Mouse (Mus musculus): ENCODE measurements around the gene C4b. TPM values are rescaled to one million over a fixed set of nuclear protein-coding genes. Genes with fewer than 3 reads are reported as not detected.
"Not testable (repeated sequence)": the region's sequence is repeated elsewhere in the genome, so short reads cannot be mapped to it uniquely, and the experiment has no call there.

Gene C4b
- polyA plus RNA-seq (2015; fragmentation: Nextera tagmentation; extraction: Ambion mirVana) = 0.11 and 0.21 TPM in 2 replicates

- H3K27ac ChIP-seq (replicated peaks) = no peak within 1 kb of the TSS
- H3K9me3 ChIP-seq = peaks cover 7% of the 10 kb centered on the region
- WGBS = 74% methylated on average over 7 of the region's 7 CpGs
- no peaks in the 10 kb centered on the region for H3K4me1 ChIP-seq
- H3K4me2 ChIP-seq = no peak within 1 kb of the TSS
- ATAC-seq (ENCODE audit: extremely low read depth, insufficient number of reproducible peaks, low FRiP score, low TSS enrichment) = no peak
- H3K27me3 ChIP-seq (replicated peaks) = no peaks in the 10 kb centered on the region; the same call in 1 of the 2 replicates
- H3K9ac ChIP-seq = no peak within 1 kb of the TSS
- H3K36me3 ChIP-seq = no peaks in the 10 kb centered on the region
- H3K4me3 ChIP-seq = no peak within 1 kb of the TSS
Measured at GRCm38 (mm10) chr17:34743719-34744118, at the start of gene C4b. TSS of gene C4b (minus strand) at chr17:34743882.

- ATAC-seq (ENCODE audit: extremely low read depth, insufficient number of reproducible peaks, low FRiP score, low TSS enrichment) = no peak
Measured at GRCm38 (mm10) chr17:34777680-34778325, 34.1 kb upstream of the C4b start.

GRCm38 (mm10) chr17:34761471-34761870 is 17.8 kb upstream of the C4b start:
- Histone ChIP-seq H3K4me2 (no peak overlapping the region), H3K27ac (replicated peaks) (no peak overlapping the region), H3K4me1 (no peaks in the 10 kb centered on the region), H3K9ac (no peak overlapping the region), H3K36me3 (no peaks in the 10 kb centered on the region), H3K27me3 (replicated peaks) (no peaks in the 10 kb centered on the region), H3K4me3 (no peak overlapping the region), H3K9me3 (0 out of 2 replicates have a peak, but pooled peaks cover 3% of the 10 kb centered on the region)
- 51% methylated on average over 3 of the region's 3 CpGs for WGBS
- ATAC-seq (ENCODE audit: extremely low read depth, insufficient number of reproducible peaks, low FRiP score, low TSS enrichment) = no peak

More at GRCm38 (mm10) chr17:34777680-34778325, 34.1 kb upstream of the C4b start:
- no peak overlapping the region for H3K4me3 ChIP-seq
- WGBS = 57% methylated on average over 9 of the region's 9 CpGs
- H3K4me1 ChIP-seq = 0 out of 2 replicates have a peak, but pooled peaks cover 7% of the 10 kb centered on the region
- H3K27me3 ChIP-seq (replicated peaks) = no peaks in the 10 kb centered on the region
- no peaks in the 10 kb centered on the region for H3K36me3 ChIP-seq
- peaks cover 19% of the 10 kb centered on the region for H3K9me3 ChIP-seq
- no peak overlapping the region for H3K9ac ChIP-seq
- H3K27ac ChIP-seq (replicated peaks) = no peak overlapping the region; the same call in 1 of the 2 replicates
- no peak overlapping the region for H3K4me2 ChIP-seq

GRCm38 (mm10) chr17:34746531-34746930 is 2.8 kb upstream of the C4b start:
- no peak overlapping the region for H3K4me3 ChIP-seq
- peaks cover 16% of the 10 kb centered on the region for H3K9me3 ChIP-seq
- H3K27ac ChIP-seq (replicated peaks) = no peak overlapping the region
- 73% methylated on average over 5 of the region's 5 CpGs for WGBS
- H3K9ac ChIP-seq = no peak overlapping the region
- H3K4me2 ChIP-seq = no peak overlapping the region
- no peaks in the 10 kb centered on the region for H3K4me1 ChIP-seq
- no peaks in the 10 kb centered on the region for H3K36me3 ChIP-seq
- no peak for ATAC-seq (ENCODE audit: extremely low read depth, insufficient number of reproducible peaks, low FRiP score, low TSS enrichment)
- H3K27me3 ChIP-seq (replicated peaks) = no peaks in the 10 kb centered on the region

- not testable (repeated sequence) for H3K27me3 ChIP-seq (replicated peaks); H3K4me2 ChIP-seq; H3K36me3 ChIP-seq; H3K9ac ChIP-seq; H3K27ac ChIP-seq (replicated peaks); ATAC-seq (ENCODE audit: extremely low read depth, insufficient number of reproducible peaks, low FRiP score, low TSS enrichment); H3K4me1 ChIP-seq; H3K4me3 ChIP-seq
- WGBS = 66% methylated on average over 4 of the region's 4 CpGs
- H3K9me3 ChIP-seq = peaks cover 16% of the 10 kb centered on the region
Measured at GRCm38 (mm10) chr17:34745166-34745565, 1.5 kb upstream of the C4b start.

DNA sequence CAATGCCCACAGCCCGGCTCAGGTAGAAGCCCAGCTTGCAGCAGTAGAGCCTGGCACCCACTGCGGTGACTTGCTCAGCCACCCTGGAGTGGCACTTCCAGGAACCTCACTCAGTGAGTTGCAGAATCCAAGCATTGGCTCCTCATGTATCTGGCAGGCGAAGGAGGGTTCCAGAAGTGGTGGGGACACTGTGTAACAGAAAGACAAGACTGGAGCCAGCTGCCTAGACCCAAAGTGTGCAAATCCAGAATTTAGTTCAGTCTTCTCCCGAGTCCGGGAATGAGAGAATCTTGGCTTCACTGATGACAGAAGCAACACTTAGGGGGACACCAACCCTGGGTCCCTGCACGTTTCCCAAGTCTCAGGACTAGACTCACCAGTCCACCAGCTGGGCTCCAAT is 929 bp upstream of the C4b start:
- H3K36me3 ChIP-seq; H3K27ac ChIP-seq (replicated peaks); H3K4me1 ChIP-seq; H3K9ac ChIP-seq; H3K4me3 ChIP-seq; H3K27me3 ChIP-seq (replicated peaks); H3K4me2 ChIP-seq; ATAC-seq (ENCODE audit: extremely low read depth, insufficient number of reproducible peaks, low FRiP score, low TSS enrichment): not testable (repeated sequence)
- 83% methylated on average over 6 of the region's 6 CpGs for WGBS
- H3K9me3 ChIP-seq = peaks cover 16% of the 10 kb centered on the region

DNA sequence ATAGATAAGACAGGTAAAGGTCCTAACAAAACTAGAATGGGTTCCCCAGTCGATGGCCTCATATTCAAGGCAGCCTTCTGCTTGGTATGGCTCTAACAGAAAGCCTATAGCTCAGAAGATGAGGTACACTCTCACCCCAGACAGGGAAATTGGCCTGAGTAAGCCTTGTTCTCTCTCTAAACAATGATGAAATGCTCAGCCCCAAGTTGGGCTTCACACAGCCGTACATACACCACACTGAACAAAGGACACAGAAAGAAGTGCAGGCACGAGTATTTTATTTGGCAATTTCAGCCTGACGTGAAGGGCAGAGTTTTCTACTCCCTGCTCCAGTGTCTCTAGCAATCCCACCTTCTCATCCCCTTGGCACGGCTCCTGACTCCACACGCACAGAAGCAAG is 524 bp upstream of the C4b start:
- Histone ChIP-seq H3K9me3 (peaks cover 12% of the 10 kb centered on the region), H3K4me1 (no peaks in the 10 kb centered on the region), H3K27me3 (replicated peaks) (no peaks in the 10 kb centered on the region; the same call in 1 of the 2 replicates), H3K9ac (no peak overlapping the region), H3K4me2 (no peak overlapping the region), H3K27ac (replicated peaks) (no peak overlapping the region), H3K4me3 (no peak overlapping the region), H3K36me3 (no peaks in the 10 kb centered on the region)
- 69% methylated on average over 6 of the region's 6 CpGs for WGBS
- no peak for ATAC-seq (ENCODE audit: extremely low read depth, insufficient number of reproducible peaks, low FRiP score, low TSS enrichment)

DNA sequence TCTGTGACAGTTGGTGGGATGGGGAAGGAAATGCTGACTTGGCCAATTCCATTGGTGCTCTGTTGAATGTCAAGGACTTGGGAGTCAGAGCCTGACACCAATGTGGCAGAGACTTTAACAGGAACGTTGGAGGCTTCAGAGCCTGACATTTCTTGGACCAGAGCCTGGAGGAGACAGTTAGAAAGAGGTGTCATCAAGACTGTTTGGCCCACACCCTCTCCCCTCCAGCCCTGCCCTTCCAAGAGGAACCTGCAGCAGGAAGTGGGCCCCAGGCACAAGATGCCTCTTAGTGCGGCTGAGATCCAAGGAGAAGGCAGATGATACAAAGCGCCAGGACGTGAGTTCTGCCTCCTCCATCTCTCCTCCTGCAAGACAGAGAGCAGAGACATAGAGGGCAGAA is 3.4 kb downstream of the C4b start:
- H3K4me3 ChIP-seq = no peak overlapping the region
- H3K36me3 ChIP-seq = no peaks in the 10 kb centered on the region
- H3K27ac ChIP-seq (replicated peaks) = no peak overlapping the region
- no peak overlapping the region for H3K9ac ChIP-seq
- ATAC-seq (ENCODE audit: extremely low read depth, insufficient number of reproducible peaks, low FRiP score, low TSS enrichment) = no peak
- H3K4me1 ChIP-seq = no peaks in the 10 kb centered on the region
- WGBS = 47% methylated on average over 4 of the region's 4 CpGs
- H3K27me3 ChIP-seq (replicated peaks) = peaks cover 13% of the 10 kb centered on the region
- no peak overlapping the region for H3K4me2 ChIP-seq
- no peaks in the 10 kb centered on the region for H3K9me3 ChIP-seq

DNA sequence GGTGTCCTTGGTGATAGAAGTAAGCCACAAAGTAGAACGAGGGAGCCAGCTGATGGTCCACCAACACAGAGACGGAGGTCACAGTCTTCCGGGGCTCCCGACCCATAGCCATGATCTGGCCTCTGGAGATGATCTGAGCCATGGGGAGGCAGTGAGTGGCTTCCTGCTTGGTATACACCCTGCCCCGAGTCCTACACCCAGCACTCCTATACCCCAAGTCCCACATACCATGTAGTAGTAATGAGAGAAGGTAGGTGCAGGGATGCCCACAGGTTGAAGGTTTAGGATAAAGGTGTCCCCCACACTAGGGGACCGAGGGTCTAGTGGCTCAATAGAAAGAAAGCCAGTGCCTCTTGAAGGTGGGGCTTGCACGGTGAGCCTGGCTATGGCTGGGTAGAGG is 4.0 kb downstream of the C4b start:
- not testable (repeated sequence) for H3K36me3 ChIP-seq; H3K9me3 ChIP-seq; H3K4me3 ChIP-seq; H3K4me2 ChIP-seq; H3K4me1 ChIP-seq; H3K27ac ChIP-seq (replicated peaks); H3K9ac ChIP-seq; ATAC-seq (ENCODE audit: extremely low read depth, insufficient number of reproducible peaks, low FRiP score, low TSS enrichment)
- peaks cover 15% of the 10 kb centered on the region for H3K27me3 ChIP-seq (replicated peaks)
- WGBS = 75% methylated on average over 7 of the region's 7 CpGs

DNA sequence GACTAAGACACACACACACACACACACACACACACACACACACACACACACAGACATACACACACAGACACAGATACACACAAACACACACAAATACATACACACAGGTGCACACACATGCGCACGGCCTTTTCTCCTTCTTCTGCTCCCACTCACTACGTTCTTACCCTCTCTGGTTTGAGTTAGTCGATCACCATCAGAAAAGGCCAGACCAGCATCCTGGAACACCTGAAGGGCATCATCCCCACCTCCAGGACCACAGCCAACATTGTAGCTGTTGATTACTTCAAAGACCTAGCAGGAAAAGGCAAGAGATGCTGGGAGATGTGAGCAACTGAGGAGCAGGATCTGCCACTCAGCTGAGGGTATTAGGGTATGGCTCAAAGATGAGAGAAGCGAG is 6.2 kb downstream of the C4b start:
- H3K4me3 ChIP-seq; H3K4me1 ChIP-seq; H3K36me3 ChIP-seq; ATAC-seq (ENCODE audit: extremely low read depth, insufficient number of reproducible peaks, low FRiP score, low TSS enrichment); H3K9me3 ChIP-seq; H3K9ac ChIP-seq; H3K4me2 ChIP-seq; H3K27ac ChIP-seq (replicated peaks): not testable (repeated sequence)
- H3K27me3 ChIP-seq (replicated peaks) = peaks cover 22% of the 10 kb centered on the region
- WGBS = 70% methylated on average over 5 of the region's 5 CpGs

DNA sequence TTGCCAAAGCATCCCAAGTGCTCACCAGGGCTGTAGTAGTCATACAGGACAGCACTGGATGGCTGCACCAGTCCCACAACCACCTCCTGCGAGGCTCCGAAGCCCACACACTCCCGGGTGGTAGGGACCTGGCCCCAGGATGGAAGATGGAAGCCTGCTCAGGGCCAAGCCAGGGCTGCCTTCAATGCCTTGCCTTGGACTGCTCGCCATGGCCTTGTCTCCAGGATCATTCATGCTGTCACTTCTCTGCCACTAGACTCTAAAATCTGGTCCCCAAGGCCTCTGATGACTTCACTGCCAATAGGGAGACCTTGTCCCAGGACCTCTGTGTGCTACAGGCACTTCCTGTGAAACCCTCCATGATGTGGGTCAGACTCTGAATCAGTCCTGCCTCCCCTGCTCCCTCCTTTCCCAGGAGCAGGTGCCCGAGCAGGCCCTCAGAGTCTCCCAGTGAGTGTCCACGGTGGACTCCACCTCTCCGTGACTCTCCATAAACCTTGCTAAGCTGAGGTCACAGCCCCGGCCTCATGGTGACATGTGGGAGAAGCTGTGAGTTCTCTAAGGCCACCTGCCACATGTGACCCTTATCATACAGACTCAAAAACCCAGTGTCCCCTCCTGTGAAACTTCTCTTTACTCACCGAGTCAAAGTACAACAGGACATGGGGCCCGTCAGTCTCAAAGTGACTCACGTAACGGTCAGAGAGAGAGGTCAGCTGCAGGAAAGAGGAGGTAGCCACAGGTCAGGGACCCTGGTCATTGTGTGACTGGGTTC is 13.7 kb downstream of the C4b start:
- not testable (repeated sequence) for H3K9me3 ChIP-seq; H3K36me3 ChIP-seq; H3K4me2 ChIP-seq; ATAC-seq (ENCODE audit: extremely low read depth, insufficient number of reproducible peaks, low FRiP score, low TSS enrichment); H3K9ac ChIP-seq; H3K27me3 ChIP-seq (replicated peaks); H3K4me3 ChIP-seq; H3K4me1 ChIP-seq; H3K27ac ChIP-seq (replicated peaks)
- WGBS = 73% methylated on average over 12 of the region's 12 CpGs

- H3K9me3 ChIP-seq; H3K4me3 ChIP-seq; H3K36me3 ChIP-seq; ATAC-seq (ENCODE audit: extremely low read depth, insufficient number of reproducible peaks, low FRiP score, low TSS enrichment); H3K4me2 ChIP-seq; H3K9ac ChIP-seq; H3K4me1 ChIP-seq; H3K27ac ChIP-seq (replicated peaks); H3K27me3 ChIP-seq (replicated peaks): not testable (repeated sequence)
- WGBS = 61% methylated on average over 11 of the region's 11 CpGs
Measured at GRCm38 (mm10) chr17:34729155-34729554, 14.5 kb downstream of the C4b start.

Data from heart, embryonic 13.5 days (tissue).